Mouse (Mus musculus) CD4-positive naive resting alpha-beta T cell, adult 76 days (primary cell): ENCODE results near the gene Gm20403. TPM values are rescaled to one million over a fixed set of nuclear protein-coding genes. Genes with fewer than 3 reads are reported as not detected.

Source experiments
- total RNA-seq: library from RNA; stranded (reverse); gene quantifications from one replicate; pipeline ENCODE4 v1.2.4, GENCODE M21; 2023

The Gm20403 gene
- not detected for total RNA-seq

DNA sequence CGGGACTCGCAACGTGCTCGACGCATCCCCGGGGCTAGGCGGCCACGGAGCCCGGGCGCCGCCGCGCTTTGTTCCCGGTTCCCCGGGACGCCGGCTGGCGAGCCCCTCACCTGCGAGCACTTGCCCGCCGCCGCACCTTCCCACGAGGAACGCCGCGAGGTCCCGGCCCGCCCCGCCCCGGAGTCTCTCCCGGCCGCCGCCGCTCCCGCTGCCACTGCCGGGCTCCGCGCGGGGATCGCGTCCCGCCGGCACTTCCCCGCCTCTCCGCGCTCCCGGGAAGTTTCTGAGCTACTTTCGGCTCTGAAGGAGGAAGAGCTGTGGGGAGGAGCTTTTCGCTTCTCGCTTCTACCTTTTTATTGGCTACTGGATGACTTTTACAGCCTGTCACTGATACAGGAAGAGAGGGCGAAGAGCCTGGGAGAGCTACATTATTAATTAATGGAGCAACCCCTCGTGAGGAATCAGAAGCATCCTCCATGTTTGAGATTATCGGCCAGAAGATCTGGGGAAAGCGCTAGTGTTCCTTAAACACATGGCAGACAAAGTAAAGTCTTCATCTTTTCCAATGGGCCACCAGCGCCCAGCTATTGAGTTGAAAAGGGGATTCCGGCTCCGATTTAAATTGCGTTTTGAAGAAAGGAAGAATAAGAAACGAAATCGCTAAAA is at the start of gene Gm20403:
Gene Gm20403 (minus strand): TSS at position 478 of the 666 bp plus-strand sequence.

DNA sequence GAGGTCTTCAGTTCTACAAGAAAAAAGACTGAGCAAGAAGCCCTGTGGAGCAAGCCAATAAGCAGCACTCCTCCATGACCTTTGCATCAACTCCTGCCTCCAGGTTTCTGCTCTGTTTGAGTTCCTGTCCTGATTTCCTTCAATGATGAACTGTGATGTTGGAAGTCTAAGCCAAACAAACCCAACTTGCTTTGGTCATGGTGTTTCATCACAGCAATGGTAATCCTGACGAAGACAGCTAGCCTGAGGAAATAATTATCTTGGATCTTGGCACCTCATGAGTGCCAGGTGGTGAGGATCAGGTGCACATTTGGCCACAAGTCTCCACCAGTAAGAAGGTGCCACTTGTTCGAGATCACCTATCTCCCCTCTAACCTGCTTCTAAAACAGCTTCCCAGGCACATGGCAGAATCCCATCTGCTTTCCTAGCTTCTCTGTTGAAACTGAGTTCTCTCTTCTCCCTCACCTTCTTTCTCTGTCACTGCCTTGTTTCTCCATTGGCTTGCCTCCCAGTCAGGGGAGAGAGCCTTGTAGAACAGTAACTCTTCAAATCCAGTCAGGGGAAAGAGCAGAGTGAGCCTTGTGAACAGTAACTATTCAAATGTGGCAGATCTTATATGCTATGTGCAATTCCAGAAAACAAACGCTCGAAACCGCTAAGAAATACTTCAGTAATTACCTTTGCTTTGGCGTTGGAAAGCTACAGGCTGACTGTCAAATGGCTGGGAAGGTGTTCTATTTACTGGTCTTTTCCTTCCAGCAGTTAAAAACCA is 27.5 kb upstream of the Gm20403 start, which contains the start of gene Baz1a:
Gene Baz1a (minus strand): TSS at position 723 of the 773 bp plus-strand sequence.

Other genes starting within 250 kb of the Gm20403 start
- 61.6 TPM for gene Snx6, start 190.8 kb downstream of the Gm20403 start, total RNA-seq
- 40.1 TPM for gene Cfl2, start 123.7 kb downstream of the Gm20403 start, total RNA-seq
- 91.7 TPM for gene Baz1a, start 27.8 kb upstream of the Gm20403 start, total RNA-seq
- gene 2700097O09Rik, start 93.6 kb upstream of the Gm20403 start, total RNA-seq: 9.2 TPM
- 59.0 TPM for gene Srp54a, start 93.7 kb upstream of the Gm20403 start, total RNA-seq
- not detected for gene Fam177a, start 137.9 kb upstream of the Gm20403 start, total RNA-seq
- 35.2 TPM for gene Srp54b, start 168.6 kb upstream of the Gm20403 start, total RNA-seq
- 17.4 TPM for gene 1700047I17Rik2, start 213.1 kb upstream of the Gm20403 start, total RNA-seq
- gene Srp54c, start 243.6 kb upstream of the Gm20403 start, total RNA-seq: 23.7 TPM